Mouse (Mus musculus): ENCODE measurements at regions not wholly inside any gene's neighbourhood (a gene's known extent, or its start where the extent isn't known, plus 50 kb on each side); places are given as distances from the start of the nearest gene placed in this dataset.

DNA sequence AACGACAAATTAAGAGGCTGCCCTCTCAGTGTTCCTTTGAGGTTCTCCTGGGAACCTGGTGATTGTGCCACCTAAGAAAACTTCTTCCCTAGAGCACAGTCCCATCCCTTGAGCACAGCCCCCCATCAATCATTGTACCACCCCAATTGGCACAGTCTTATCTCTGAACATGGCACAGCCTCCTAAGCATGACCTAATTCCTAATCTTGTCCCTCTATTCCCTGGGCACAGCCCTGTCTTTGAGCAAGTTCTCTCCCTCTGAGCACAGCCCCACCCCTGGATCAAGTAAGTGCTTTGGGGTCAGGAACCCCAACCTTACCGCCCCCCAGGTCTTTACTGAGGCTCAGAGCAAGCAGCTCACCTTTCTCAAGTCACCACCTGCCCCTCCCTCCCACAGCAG lies 173.6 kb upstream of the Irx3 start:
- Histone ChIP-seq H3K4me3 (no peak overlapping the region), H3K36me3 (ENCODE audit: control insufficient read depth, insufficient read depth) (no peaks in the 10 kb centered on the region), H3K4me2 (ENCODE audit: low read depth) (no peak overlapping the region), H3ac (ENCODE audit: control insufficient read depth, insufficient read length) (no peak overlapping the region), H3K79me2 (ENCODE audit: control insufficient read depth, insufficient read depth) (no peaks in the 10 kb centered on the region), H3K27me3 (ENCODE audit: control insufficient read depth, insufficient read depth, insufficient read length) (no peaks in the 10 kb centered on the region)
- TF ChIP-seq TCF12 (IDR thresholded peaks at IDR 0.05; ENCODE audit: insufficient read depth, poor library complexity, severe bottlenecking) (no peak), TCF3 (IDR thresholded peaks at IDR 0.05; ENCODE audit: insufficient read length, low read depth) (no peak), MYOG (IDR thresholded peaks at IDR 0.05; ENCODE audit: control insufficient read depth in 1 of 3, insufficient read depth in 1 of 3, insufficient read length in 2 of 3, low read depth in 2 of 3) (no peak), POLR2A (IDR thresholded peaks at IDR 0.05; ENCODE audit: insufficient read length, low read depth) (no peak), REST (IDR thresholded peaks at IDR 0.05; ENCODE audit: insufficient read depth, insufficient read length) (no peak), CEBPB (IDR thresholded peaks at IDR 0.05; ENCODE audit: insufficient read depth, poor library complexity, severe bottlenecking) (no peak), MYOD1 (IDR thresholded peaks at IDR 0.05; ENCODE audit: control insufficient read depth in 1 of 3, insufficient read length in 2 of 3, low read depth in 2 of 3) (no peak), E2F4 (IDR thresholded peaks at IDR 0.05; ENCODE audit: insufficient read depth) (no peak), SRF (IDR thresholded peaks at IDR 0.05; ENCODE audit: control insufficient read depth, insufficient read length, low read depth) (no peak), USF1 (IDR thresholded peaks at IDR 0.05; ENCODE audit: low read depth) (no peak), POLR2AphosphoS2 (IDR thresholded peaks at IDR 0.05; ENCODE audit: insufficient read length, low read depth) (no peak), MAX (IDR thresholded peaks at IDR 0.05; ENCODE audit: low read depth) (no peak)

DNA sequence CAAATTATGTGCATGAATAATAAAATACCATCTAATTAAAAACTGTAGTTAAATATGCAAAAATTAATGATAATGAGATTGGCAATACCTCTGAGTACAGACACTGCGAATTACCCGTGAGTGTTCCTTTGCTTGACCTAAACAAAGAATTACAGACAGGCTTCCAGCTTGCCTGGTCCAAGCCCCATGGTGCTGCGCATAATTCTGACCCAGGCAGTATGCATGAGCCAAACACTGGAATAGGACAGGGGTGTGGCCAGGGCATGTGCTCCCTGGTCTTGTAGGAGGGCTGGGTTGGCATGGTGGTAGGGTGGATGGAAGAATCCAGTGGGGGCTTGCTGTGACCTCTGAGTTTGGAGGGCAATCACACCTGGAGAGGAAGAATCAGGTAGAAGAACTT lies 172.8 kb upstream of the Irx3 start:
- H3K27me3 ChIP-seq (ENCODE audit: control insufficient read depth, insufficient read depth, insufficient read length), result no peaks in the 10 kb centered on the region

GRCm38 (mm10) chr8:91973951-91974439 lies 172.1 kb upstream of the Irx3 start:
- H3K79me2 ChIP-seq (ENCODE audit: control insufficient read depth, insufficient read depth), result no peaks in the 10 kb centered on the region
- no peak overlapping the region for H3K4me2 ChIP-seq (ENCODE audit: low read depth)
- no peak overlapping the region for H3K4me3 ChIP-seq
- no peak overlapping the region for H3ac ChIP-seq (ENCODE audit: control insufficient read depth, insufficient read length)
- no peaks in the 10 kb centered on the region for H3K36me3 ChIP-seq (ENCODE audit: control insufficient read depth, insufficient read depth)
- H3K27me3 ChIP-seq (ENCODE audit: control insufficient read depth, insufficient read depth, insufficient read length), result no peaks in the 10 kb centered on the region
- TF ChIP-seq SRF (IDR thresholded peaks at IDR 0.05; ENCODE audit: control insufficient read depth, insufficient read length, low read depth) (no peak), USF1 (IDR thresholded peaks at IDR 0.05; ENCODE audit: low read depth) (no peak), POLR2A (IDR thresholded peaks at IDR 0.05; ENCODE audit: insufficient read length, low read depth) (no peak), MAX (IDR thresholded peaks at IDR 0.05; ENCODE audit: low read depth) (no peak), E2F4 (IDR thresholded peaks at IDR 0.05; ENCODE audit: insufficient read depth) (no peak), POLR2AphosphoS2 (IDR thresholded peaks at IDR 0.05; ENCODE audit: insufficient read length, low read depth) (no peak), CEBPB (IDR thresholded peaks at IDR 0.05; ENCODE audit: insufficient read depth, poor library complexity, severe bottlenecking) (no peak), MYOG (IDR thresholded peaks at IDR 0.05; ENCODE audit: control insufficient read depth in 1 of 3, insufficient read depth in 1 of 3, insufficient read length in 2 of 3, low read depth in 2 of 3) (no peak)

More for the DNA sequence above, 172.8 kb upstream of the Irx3 start:
- Histone ChIP-seq H3K4me3 (no peak overlapping the region), H3ac (ENCODE audit: control insufficient read depth, insufficient read length) (no peak overlapping the region), H3K79me2 (ENCODE audit: control insufficient read depth, insufficient read depth) (no peaks in the 10 kb centered on the region), H3K36me3 (ENCODE audit: control insufficient read depth, insufficient read depth) (no peaks in the 10 kb centered on the region), H3K4me2 (ENCODE audit: low read depth) (no peak overlapping the region)
- TF ChIP-seq CEBPB (IDR thresholded peaks at IDR 0.05; ENCODE audit: insufficient read depth, poor library complexity, severe bottlenecking), result no peak
- no peak for TF ChIP-seq TCF12 (IDR thresholded peaks at IDR 0.05; ENCODE audit: insufficient read depth, poor library complexity, severe bottlenecking)
- no peak for TF ChIP-seq POLR2AphosphoS2 (IDR thresholded peaks at IDR 0.05; ENCODE audit: insufficient read length, low read depth)
- no peak for TF ChIP-seq POLR2A (IDR thresholded peaks at IDR 0.05; ENCODE audit: insufficient read length, low read depth)
- TF ChIP-seq MYOG (IDR thresholded peaks at IDR 0.05; ENCODE audit: control insufficient read depth in 1 of 3, insufficient read depth in 1 of 3, insufficient read length in 2 of 3, low read depth in 2 of 3), result no peak
- TF ChIP-seq TCF3 (IDR thresholded peaks at IDR 0.05; ENCODE audit: insufficient read length, low read depth), result no peak
- TF ChIP-seq E2F4 (IDR thresholded peaks at IDR 0.05; ENCODE audit: insufficient read depth), result no peak
- no peak for TF ChIP-seq MYOD1 (IDR thresholded peaks at IDR 0.05; ENCODE audit: control insufficient read depth in 1 of 3, insufficient read length in 2 of 3, low read depth in 2 of 3)
- no peak for TF ChIP-seq USF1 (IDR thresholded peaks at IDR 0.05; ENCODE audit: low read depth)
- no peak for TF ChIP-seq SRF (IDR thresholded peaks at IDR 0.05; ENCODE audit: control insufficient read depth, insufficient read length, low read depth)
- no peak for TF ChIP-seq MAX (IDR thresholded peaks at IDR 0.05; ENCODE audit: low read depth)
- TF ChIP-seq REST (IDR thresholded peaks at IDR 0.05; ENCODE audit: insufficient read depth, insufficient read length), result no peak

GRCm38 (mm10) chr8:91967407-91967806 lies 165.5 kb upstream of the Irx3 start:
- Histone ChIP-seq H3ac (ENCODE audit: control insufficient read depth, insufficient read length) (no peak overlapping the region), H3K27me3 (ENCODE audit: control insufficient read depth, insufficient read depth, insufficient read length) (no peaks in the 10 kb centered on the region), H3K36me3 (ENCODE audit: control insufficient read depth, insufficient read depth) (no peaks in the 10 kb centered on the region), H3K79me2 (ENCODE audit: control insufficient read depth, insufficient read depth) (no peaks in the 10 kb centered on the region), H3K4me2 (ENCODE audit: low read depth) (no peak overlapping the region), H3K4me3 (no peak overlapping the region)
- TF ChIP-seq TCF12 (IDR thresholded peaks at IDR 0.05; ENCODE audit: insufficient read depth, poor library complexity, severe bottlenecking) (no peak), USF1 (IDR thresholded peaks at IDR 0.05; ENCODE audit: low read depth) (no peak), POLR2A (IDR thresholded peaks at IDR 0.05; ENCODE audit: insufficient read length, low read depth) (no peak), POLR2AphosphoS2 (IDR thresholded peaks at IDR 0.05; ENCODE audit: insufficient read length, low read depth) (no peak), TCF3 (IDR thresholded peaks at IDR 0.05; ENCODE audit: insufficient read length, low read depth) (no peak), MYOG (IDR thresholded peaks at IDR 0.05; ENCODE audit: control insufficient read depth in 1 of 3, insufficient read depth in 1 of 3, insufficient read length in 2 of 3, low read depth in 2 of 3) (no peak), CEBPB (IDR thresholded peaks at IDR 0.05; ENCODE audit: insufficient read depth, poor library complexity, severe bottlenecking) (no peak), MYOD1 (IDR thresholded peaks at IDR 0.05; ENCODE audit: control insufficient read depth in 1 of 3, insufficient read length in 2 of 3, low read depth in 2 of 3) (no peak), REST (IDR thresholded peaks at IDR 0.05; ENCODE audit: insufficient read depth, insufficient read length) (no peak), MAX (IDR thresholded peaks at IDR 0.05; ENCODE audit: low read depth) (no peak), SRF (IDR thresholded peaks at IDR 0.05; ENCODE audit: control insufficient read depth, insufficient read length, low read depth) (no peak), E2F4 (IDR thresholded peaks at IDR 0.05; ENCODE audit: insufficient read depth) (no peak)
